Mouse (Mus musculus): ENCODE results near the gene Dctn1.

Dctn1 gene

GRCm38 (mm10) chr6:83165607-83166242 lies at the start of gene Dctn1:
Dctn1 (plus strand) TSS chr6:83165920.
- peak; percentile 96 to 97 for DNase-seq (ENCODE audit: low spot score in 2 of 2)

- DNase-seq (ENCODE audit: low spot score in 2 of 2) = no peak
Measured at GRCm38 (mm10) chr6:83116373-83117164, 49.2 kb upstream of the Dctn1 start.

GRCm38 (mm10) chr6:83117165-83117438 lies 48.6 kb upstream of the Dctn1 start:
- DNase-seq (ENCODE audit: low spot score in 2 of 2) = no peak

GRCm38 (mm10) chr6:83117616-83118015 lies 48.1 kb upstream of the Dctn1 start:
- no peak for DNase-seq (ENCODE audit: low spot score in 2 of 2)

DNA sequence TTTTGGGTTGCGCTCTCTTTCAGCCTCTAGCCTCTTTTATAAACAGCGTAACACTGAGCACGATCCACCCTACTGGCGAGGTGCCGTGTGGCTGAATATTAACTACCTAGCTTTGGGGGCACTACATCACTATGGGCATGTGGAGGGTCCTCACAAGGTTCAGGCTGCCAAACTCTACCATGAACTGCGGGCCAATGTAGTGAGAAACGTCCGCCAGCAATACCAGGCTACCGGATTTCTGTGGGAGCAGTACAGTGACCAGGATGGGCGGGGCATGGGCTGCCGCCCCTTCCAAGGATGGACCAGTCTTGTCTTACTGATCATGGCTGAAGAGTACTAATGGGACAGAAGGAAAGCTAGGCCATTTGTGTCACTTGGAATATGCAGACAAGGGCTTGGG lies 47.4 kb upstream of the Dctn1 start:
- no peak for DNase-seq (ENCODE audit: low spot score in 2 of 2)

DNA sequence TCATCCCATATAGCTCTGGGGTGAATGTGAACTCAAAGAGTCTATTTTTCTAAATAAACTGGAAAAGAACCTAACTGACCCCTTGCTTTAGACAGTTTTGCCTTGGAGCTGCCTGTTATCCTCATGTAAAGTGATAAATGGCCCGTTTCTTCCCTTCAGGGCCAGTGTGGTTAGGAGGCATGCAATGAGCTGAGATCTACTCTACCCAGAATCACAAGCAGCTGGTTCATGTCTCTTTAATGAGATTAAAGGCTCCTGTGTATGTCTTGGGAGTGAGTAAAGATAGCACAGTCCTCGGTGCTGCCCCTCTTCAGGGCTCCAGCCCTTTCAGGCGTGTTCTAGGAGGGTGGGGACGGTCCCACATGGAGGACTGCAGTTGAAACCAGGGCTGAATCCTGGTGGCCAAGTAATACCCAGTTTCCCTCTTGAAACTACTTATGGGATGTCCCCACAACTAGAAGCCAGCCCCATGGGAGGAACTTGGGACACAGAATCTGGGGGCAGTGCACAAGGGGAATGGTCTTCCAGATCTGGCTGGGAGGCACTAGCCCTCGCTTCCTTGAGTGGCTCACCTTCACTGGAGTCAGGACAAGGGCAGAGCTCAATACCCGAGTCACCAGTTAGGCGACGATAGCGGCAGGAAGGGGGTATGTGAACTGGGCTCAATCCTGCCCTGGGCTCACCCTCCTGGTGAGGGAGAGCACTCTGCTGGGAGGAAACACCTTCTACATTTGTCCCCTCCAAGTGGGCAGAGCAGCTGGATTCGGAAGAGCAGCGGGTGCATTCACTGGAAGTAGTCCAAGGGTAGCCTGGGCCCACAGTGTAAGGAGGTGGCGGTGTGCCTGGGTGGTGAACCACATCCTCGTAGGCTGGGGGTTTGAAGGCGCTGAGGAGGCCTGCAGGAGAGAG lies 46.6 kb upstream of the Dctn1 start:
- DNase-seq (ENCODE audit: low spot score in 2 of 2) = peak in 1 of 2 experiments; percentile 26

DNA sequence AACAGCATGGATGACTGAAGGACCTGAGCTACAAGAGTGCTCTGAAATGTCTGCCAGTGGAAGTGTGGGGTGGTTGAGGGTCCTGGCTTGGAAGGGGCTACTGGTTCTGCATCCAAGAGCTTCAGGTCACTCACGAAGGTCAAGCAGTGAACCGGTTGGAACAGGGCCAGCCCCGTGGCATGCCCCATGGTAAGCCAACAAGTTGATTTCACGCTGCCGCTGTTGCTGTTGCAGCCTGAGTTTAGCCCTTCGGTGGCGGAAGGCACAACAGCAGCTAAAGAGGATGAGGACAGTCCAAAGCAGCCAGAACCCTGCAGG lies 46.0 kb upstream of the Dctn1 start:
- DNase-seq (ENCODE audit: low spot score in 2 of 2) = peak in 1 of 2 experiments; percentile 41

DNA sequence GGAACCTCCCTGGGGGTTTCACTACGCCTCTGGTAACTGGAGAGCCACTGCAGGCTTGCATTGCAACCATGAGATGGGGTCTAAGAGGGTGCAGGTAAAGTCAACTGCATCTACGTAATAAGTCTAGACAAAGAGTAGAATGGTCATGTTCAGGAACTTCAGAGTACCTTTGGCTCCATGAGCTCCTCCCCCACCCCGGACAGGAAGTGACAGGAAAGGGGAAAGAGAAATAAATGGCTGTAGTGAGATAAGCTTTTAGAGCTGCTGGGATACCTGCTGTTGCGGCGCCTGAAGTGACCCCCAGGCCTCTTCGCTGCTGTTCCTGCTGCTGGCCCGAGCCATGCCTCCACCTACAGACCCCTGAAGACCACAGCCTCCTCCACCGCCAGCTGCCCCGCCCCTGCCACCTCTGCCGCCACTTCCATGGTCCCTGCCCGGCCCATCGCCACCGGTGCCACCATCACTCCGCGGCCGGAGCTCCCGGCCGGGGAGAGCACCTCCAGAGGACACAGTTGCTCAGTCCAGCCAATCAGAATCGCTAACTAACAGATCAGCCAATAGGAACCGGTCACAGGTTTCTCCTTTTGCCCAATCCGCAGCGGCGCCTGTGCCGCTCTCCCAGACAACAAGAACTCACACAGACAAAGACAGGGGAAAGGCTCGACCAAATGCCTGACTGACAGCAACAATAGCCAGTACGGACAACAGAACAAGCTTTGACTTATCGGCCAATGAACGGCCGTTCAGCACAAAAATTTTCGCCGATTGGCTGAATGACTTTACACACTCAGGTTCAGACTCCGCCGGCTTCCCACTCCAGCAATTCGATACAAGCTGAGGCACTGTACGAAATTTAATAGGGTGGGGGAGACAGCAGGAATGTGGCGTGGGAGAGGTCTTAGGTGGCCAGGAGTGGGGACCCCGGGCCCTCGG lies 44.5 kb upstream of the Dctn1 start, which contains the start of gene Wbp1:
Gene Wbp1, minus strand, starts transcription at position 630 of the 933 bp plus-strand sequence.
- DNase-seq (ENCODE audit: low spot score in 2 of 2) = peak; percentile 85 to 90

GRCm38 (mm10) chr6:83121863-83122710 lies 43.6 kb upstream of the Dctn1 start:
- no peak for DNase-seq (ENCODE audit: low spot score in 2 of 2)

DNA sequence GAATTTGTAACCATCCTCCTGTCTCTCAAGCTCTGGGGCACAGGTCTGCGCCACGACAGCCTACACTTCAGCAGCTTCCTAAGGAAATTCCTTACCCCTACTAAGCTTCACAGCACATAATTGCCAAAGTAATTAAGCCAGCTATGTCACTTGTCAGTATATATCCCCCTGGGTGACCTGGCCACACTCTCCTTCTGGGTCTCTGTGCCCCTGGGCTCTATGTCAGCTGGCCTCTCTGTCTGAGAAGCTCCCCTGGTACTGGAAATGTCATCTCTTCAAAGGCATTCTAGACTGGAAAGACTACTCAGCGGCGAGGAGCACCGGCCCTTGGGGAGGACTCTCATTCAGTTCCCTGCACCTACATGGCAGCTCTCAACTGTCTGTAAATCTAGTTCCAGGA lies 42.8 kb upstream of the Dctn1 start:
- no peak for DNase-seq (ENCODE audit: low spot score in 2 of 2)

DNA sequence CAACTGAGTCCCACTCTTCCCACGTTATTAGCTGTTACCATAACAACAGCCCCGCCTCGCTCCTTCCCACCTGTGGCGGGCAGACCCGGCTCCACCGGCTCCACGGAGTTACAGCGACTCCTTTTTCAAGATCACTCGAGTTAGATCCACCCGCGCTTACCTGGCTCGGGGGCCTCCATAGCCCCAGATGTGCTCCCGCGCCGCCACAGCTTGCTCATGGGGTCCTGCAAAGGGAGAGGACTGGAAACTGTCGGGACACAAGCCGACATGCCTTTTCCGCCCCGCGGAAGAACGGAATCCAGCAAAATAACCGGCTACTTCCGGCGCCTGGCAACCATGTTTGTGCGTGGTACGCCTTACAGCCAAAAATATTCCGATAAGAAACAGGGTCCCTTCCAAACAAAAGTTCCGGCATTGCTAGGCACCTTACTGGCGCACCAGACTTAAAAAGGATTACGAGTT lies 40.8 kb upstream of the Dctn1 start:
- peak; percentile 87 to 91 for DNase-seq (ENCODE audit: low spot score in 2 of 2)

DNA sequence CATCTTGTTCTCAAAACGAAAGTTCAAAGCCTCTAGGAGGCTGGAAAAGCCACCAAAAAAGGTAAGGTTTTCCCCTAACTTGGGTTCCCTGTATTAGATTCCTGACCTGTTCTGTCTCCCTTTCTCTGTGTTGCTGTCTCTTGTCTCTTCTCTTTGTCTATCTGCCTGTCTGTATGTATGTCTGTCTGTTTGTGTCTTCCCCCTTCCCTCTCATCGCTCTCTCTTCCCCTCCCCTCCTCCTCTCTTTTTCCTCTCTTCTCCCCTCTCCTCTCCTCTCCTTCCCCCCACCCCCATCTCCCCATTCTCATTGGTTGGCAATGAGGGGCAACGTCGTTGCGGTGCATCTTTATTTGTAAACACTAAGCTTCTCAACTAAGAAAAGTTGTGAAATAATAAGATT lies 40.4 kb upstream of the Dctn1 start, which contains the start of gene Ino80b:
Gene Ino80b, minus strand, starts transcription at position 101 of the 400 bp plus-strand sequence.
- no peak for DNase-seq (ENCODE audit: low spot score in 2 of 2)

GRCm38 (mm10) chr6:83127419-83127818 lies 38.3 kb upstream of the Dctn1 start:
- DNase-seq (ENCODE audit: low spot score in 2 of 2) = no peak

GRCm38 (mm10) chr6:83131469-83132034 lies 34.2 kb upstream of the Dctn1 start:
- no peak for DNase-seq (ENCODE audit: low spot score in 2 of 2)

- DNase-seq (ENCODE audit: low spot score in 2 of 2) = no peak
Measured at GRCm38 (mm10) chr6:83132176-83132919, 33.4 kb upstream of the Dctn1 start.

DNA sequence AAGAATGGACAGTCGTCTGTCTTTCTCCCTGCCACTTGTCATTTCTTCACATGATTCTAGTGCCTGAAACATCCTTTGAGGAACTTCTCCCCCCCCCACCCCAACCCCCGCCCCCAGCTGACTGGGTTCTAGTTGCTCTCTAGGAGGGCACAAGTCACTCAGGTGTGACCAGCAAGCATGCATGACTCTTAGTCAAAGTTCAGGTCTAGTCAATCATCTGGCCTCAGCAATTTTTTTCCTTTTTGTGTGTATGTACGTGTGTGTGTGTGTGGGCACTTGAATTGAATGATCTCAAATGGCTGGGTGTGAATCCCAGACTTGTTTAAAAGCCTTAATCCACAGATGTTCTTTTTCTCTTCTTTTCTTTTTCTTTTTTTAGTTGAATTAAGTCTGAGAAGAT lies 31.5 kb upstream of the Dctn1 start:
- no peak for DNase-seq (ENCODE audit: low spot score in 2 of 2)

GRCm38 (mm10) chr6:83134951-83135513 lies 30.7 kb upstream of the Dctn1 start, which contains the start of gene Rtkn:
Rtkn (plus strand) TSS chr6:83135463.
- DNase-seq (ENCODE audit: low spot score in 2 of 2) = no peak

- DNase-seq (ENCODE audit: low spot score in 2 of 2) = peak in 1 of 2 experiments; percentile 18
Measured at GRCm38 (mm10) chr6:83135571-83136161, 30.1 kb upstream of the Dctn1 start.
